Mouse (Mus musculus): ENCODE results near the gene Lgi4.

- TF ChIP-seq CTCF (conservative IDR thresholded peaks at IDR 0.05 in 1 of 2, IDR thresholded peaks at IDR 0.05 in 1 of 2; ENCODE audit: low read depth in 2 of 2, low read length in 2 of 2) (no peak), POLR2A (IDR thresholded peaks at IDR 0.05; ENCODE audit: low read depth, low read length) (no peak), SMC3 (IDR thresholded peaks at IDR 0.05; ENCODE audit: low read depth, low read length) (no peak), EP300 (IDR thresholded peaks at IDR 0.05; ENCODE audit: low read length) (no peak), PAX5 (IDR thresholded peaks at IDR 0.05; ENCODE audit: low read length) (no peak), USF2 (conservative IDR thresholded peaks at IDR 0.05; ENCODE audit: low read depth, low read length) (no peak), ZNF384 (IDR thresholded peaks at IDR 0.05; ENCODE audit: low read depth, low read length) (no peak), RCOR1 (conservative IDR thresholded peaks at IDR 0.05; ENCODE audit: low read depth, low read length) (no peak)
These were observed 18.7 kb upstream of the Lgi4 start for GRCm38 (mm10) chr7:31040281-31041022.

All from CH12.LX (cell line).